Mouse (Mus musculus) c-Kit-positive CD71-positive TER-119-negative erythroid progenitor cells, embryonic 14.5 days (primary cell): ENCODE measurements around the gene Xrcc5.

ENCODE experiments used
- DNase-seq: peaks from one replicate; pipeline ENCODE4 v3.0.0-alpha.2; 2013; ENCODE audit warnings: low read depth

The Xrcc5 gene

DNA sequence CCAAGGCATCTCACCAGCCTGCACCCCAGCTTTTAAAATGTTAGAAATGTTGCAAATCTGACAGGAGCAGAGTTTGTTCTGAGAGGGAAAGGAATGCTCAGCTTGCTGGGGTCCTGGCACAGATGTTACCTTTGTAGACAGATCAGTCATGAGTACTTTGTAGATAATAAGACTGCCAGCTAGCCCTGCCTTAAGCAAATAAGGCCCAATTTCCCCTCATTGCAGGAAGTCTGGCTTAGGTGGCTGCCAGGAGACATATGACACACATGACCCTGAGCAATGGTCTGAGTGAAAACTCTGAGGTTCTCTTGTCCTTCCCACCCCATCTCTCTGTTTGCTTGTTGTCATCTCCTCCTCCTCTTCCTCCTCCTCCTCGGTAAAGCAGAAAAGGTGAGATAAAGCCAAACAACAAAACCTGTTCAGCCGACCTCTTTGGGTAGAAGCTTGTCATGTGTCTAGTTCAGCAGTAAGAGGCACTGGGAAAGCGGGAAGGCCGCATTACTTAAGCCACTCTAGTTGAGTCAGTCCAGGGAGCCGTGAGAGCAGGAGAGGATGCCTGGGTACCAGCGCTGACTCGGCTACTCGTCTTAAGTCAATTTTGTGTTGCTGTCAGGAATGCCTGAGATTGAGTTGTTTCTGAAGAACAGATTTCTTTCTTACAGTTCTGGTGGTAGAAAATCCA, 92.6 kb downstream of the Xrcc5 start:
- no peak for DNase-seq

DNA sequence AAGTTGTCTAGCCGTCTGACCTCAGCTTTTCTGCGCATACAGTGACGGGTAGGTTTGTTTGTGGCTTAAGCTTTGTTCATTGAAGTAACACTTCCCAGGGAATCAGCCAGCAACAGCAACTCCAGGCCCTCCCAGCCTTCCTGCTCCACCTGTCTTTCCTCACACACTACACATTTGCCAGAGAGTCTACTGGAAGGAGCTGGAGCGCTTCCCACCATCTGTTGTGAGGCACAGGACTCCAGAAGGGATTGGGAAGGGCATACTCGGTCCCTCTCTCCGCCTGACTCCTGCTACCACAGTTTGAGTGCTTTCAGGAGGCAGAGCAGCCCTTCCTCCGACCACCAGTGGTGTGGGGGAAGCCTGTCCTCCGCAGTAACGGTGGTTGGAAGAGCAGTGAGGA, 93.4 kb downstream of the Xrcc5 start:
- DNase-seq: no peak

DNA sequence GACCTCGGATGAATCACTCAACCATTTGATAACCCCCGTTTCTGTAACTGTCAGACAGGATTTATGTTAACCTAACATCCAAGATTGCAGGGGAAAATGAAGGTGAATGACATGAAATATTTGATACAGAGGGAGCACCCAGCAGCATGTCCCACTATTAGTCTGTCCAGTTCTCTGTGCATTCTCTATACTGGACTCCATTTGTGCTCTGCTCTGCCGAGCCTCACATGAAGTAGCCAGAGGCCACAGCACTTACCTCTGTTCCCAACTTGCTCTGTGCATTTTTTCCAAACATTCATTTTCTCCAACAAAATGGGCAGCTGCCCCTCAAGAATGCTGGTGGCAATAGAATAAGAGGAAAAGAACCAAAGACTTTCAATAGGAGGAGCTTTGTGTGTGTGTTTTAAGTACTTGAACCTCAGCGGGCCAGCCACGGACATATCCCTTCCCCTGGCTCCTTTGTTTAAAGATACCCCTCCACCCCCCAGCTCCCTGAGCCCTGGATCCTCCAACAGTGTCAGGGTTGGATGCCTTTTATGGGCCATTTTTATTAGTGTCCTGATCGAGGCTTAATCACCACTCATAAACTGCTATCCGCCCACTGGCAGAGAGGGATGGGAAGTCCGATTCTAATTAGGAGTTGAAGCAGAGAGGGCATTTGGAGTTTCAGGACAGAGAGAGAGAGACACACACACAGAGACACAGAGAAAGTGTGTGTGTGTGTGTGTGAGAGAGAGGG, 94.3 kb downstream of the Xrcc5 start:
- DNase-seq: no peak

DNA sequence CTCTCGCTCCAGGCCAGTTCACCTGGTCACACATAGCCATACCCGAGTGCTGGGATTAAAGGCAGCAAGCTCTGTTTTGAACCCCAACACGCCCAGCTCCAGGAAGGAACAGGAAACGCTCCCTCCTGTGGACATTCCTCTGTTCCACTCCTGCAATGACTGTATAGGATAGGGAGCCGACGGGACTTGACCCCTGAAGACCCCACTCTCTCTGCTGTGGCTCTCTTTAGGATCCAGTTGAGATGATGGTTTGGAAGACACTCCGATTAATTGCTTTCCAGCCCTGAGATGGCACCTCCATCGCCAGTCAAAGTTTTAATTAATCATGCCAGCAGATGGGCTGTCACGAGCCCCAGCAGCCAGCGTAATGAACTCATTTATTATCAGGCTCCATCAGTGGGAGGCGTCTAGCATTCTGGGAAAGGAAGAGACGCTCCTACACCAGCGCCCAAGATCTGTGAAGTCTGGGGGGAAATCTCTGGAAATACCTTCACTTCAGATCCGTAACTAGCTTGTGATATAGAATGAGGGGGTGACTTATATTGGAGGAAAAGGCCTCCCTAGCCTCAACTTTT, 99.4 kb downstream of the Xrcc5 start:
- no peak for DNase-seq

DNA sequence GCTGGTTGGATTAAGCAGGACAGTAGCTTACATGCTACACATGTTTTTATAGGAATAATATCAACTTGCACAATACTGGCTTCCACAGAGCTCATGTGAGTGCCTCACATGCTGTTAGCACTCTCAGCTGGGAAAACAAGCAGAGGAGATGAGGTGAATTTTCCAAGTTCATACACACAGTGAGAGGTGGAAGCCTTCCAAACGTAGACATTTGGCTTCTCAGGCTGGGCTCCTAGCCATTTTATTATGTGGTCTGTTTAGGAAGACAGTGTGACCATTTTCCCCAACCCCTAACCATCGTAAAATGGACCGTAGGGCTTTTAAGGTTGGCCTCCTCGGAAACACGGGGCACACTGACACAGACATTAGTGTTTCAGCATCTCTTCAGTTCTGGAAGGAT, 102.7 kb downstream of the Xrcc5 start:
- DNase-seq: no peak

DNA sequence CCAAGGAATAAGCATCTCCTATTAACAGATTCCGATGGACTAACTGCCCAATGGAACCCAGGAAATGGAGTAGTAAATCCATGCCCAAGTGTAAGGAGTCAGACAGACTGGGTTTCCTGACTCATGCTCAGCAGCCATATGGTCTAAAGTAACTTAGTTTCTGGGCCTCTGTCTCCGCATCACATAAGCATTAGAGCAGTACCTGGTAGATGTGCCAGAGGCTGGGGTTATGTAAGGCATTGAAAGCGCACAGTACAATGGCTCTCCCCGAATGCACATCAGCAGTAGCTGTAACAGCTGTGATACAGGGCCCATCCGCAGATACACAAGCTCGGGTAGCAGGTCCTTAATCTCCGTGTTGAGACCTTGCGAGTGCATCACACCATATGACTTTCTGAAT, 103.9 kb downstream of the Xrcc5 start:
- no peak for DNase-seq

DNA sequence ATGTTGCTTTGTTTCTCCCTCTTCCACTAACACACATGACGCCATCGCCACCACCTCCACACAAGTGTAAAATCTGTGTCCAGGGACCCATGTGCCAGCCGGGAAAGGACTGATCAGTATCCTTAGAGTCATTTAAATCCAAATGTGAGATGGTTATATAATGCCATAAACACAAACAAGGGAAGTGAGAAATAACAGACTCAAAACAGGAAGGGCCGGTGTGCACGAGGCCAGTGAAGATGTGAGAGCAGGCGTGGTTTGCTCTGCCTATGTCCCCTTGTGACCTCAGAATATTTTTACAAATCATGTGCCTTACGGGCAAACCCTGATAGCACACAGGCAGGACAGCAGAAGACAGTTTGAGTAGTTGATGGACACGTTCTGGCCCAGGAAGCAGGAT, 106.0 kb downstream of the Xrcc5 start:
- no peak for DNase-seq

DNA sequence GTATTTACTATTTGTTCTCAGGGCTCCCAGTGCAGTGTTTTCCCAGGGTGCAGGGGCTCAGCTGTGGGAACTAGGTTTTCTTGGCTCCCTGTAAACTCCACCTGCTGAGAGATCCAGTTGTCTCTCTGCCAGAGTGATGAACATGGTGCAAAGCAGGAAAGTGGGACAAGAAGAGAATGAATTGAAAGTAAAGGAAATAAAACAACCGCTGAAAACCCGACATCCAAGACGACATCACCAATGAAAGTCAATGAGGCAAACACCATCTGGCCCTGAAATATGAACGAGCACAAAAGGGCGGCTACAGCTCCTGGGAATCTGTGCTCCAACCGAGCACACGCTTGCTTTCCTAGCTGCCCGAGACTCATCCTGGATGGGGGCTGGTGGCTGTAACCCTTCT, 106.9 kb downstream of the Xrcc5 start:
- no peak for DNase-seq

DNA sequence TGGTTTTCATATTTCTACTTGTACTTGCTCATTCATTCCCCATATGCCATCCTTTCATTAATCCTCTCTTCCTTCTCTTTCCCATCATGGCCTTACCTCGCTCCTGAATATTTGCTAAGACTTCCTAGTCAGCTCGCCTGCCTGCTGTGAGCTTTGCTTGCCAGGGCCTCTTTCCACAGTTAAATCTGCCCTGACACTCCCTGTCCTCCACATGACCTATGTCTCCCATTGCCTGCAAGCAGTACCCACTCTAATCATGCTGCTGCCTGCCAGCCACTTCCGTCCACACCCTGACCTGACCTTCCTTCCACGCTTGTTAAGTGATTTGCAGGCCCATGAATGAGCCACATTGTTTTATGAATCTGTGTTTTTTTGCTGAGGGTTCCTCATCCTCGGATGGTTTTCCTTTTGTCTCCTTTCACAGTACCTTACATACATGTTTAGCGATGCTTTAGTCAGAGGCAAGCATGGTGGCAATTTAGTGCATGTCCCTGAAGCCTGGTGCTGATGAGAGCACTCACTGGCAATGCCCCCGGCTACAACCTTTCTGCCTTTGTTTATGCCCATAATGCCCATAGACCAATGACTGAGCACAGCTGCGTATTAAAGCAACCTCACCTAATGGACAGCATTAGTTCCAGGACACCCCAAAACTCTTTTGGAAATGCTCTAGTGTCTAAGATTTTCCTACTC, 107.5 kb downstream of the Xrcc5 start:
- no peak for DNase-seq

DNA sequence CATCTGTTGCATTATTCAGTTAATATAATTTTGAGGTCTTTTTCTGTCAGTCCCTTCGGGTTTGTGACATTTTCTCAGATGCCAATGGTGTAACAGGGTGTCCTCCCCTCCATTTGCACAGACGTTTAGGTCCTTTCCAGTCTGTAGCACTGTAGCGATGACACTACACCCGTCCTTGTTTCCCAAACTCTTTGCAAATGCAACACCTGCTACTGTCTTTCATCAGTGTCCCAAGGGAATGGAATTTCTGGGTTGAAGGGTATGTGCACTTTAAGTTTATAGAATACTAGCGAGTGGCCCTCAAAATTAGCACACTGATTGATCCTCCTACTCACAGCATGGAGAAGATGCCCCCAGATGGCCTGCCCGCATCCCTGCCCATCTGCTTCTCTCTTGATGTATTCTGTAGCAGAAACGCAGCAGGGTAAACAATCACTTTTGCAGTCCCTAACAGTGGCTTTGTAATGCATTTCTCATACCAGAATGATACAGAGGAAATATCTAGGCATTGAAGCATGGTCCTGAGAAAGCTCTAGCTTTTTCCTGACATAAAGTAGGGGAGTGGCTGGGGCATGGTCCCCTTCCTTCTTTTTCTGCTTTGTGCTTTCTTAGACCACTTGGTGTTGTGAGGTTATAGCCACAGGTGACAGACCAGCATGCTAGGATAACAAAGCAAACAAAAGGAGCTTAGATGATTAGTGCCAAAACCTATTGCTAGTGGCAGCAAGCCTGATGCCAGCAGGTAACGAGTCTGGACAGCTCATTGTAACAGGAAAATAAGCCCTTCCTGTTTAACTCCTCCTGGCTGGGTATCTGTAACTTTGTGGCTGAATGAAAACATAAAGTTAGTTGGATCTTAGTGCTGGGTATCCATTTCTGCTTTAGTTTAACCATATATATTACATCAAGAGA, 111.8 kb downstream of the Xrcc5 start:
- no peak for DNase-seq

DNA sequence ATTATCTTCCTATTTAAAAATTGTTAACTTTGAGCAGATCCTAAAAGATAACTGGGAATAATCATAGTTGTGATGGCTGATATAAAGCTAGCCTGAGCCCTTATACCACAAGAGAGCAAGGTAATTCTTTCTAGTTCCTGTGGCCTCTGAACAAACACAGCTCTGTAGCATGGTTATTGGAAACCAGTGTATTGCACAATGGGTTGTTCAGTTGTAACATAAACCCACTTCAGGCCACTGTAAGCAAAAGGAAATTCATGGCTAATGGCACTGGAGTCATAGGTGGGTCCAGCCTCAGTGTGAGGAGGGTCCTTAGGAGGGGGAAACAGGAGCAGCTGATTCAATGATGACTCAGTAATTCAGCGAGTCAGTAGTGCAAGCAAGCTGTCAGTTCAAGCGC, 113.0 kb downstream of the Xrcc5 start:
- DNase-seq: no peak

DNA sequence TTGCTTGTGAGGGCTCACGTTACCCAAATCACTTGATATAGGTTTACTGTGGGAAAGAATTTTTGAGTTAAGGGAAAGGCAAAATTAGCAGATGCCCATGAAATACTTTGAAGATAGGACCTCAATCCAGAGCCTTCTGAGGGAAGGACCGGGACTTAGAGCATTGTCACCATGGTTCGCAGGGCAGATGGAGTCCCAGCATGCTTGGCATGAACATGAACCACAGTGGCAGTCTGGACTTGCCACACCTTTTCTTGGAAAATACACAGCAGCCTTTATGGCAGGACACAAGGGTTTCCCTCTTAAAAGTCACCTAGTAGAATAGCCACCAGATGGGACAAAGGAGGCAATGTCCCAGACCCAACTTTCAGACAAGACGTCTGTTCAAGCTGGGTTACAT, 114.9 kb downstream of the Xrcc5 start:
- DNase-seq: no peak

DNA sequence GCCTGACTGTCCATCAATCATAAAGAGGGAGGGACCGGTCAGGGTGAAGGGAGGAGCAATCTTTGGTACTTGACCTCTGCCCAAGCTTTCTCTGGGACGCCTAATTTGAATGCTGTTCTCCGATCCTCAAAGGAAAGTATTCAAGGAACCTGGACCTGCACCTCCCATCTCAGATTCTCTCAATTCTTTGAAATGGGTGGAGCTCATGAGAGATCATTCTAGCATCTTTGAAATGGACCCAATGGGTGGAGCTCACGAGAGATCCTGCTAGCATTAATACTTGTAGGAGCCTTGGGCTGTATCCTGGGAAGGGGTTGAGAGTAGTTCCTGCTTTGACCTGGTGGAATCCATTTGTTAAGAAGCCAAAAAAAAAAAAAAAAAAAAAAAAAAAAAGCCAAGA, 119.2 kb downstream of the Xrcc5 start:
- no peak for DNase-seq

DNA sequence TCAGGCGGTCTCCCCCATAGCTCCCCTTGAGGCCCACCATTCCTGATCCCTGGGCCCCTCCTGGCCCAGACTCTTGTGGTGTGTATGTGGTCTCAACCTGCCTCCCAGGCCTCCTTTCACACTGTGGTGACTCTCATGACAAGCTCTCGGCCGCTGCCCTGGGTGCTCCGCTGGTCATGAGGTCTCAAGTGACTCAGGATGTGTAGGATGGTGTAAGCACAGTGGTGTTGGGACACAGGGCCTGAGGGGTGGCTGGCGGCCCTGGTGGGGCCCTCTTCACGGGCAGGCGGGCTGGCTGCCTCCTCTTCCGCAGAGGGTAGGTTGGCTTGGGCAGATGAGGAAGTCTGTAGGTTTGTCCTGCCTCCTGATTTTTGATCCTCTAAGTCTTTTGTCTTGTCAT, 121.3 kb downstream of the Xrcc5 start:
- no peak for DNase-seq

DNA sequence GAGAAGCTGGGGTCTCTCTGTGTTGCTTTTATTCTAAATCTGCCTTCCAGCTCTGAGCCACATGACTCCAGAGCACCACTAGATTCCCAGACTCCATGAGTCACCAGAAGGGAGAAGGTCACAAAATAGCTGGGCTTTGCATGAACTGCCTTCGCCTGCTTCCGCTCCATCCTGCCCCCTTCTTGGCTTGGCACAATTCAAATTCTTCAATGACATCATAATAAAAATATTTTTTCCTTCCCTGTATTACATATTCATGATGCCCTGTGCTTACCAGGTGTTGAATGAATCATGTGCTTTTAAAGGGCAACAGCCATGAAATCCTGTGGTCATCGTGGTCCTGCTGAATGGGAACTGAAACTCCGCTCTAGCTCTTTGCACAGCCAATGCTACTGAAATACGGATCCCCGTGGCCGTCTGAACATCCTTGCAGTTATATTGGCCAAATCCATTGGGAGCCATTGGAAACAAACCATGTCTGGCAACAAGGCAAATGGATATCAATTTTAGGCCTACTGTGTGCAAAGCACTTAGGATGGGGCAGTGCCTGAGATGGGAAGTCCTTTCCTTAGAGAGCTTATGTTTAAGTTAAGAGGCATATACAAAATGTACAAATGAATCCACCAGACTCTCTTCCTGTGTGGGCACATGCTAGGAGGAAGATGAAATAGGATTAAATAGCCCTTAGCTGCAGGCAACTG, 122.0 kb downstream of the Xrcc5 start:
- DNase-seq: no peak

DNA sequence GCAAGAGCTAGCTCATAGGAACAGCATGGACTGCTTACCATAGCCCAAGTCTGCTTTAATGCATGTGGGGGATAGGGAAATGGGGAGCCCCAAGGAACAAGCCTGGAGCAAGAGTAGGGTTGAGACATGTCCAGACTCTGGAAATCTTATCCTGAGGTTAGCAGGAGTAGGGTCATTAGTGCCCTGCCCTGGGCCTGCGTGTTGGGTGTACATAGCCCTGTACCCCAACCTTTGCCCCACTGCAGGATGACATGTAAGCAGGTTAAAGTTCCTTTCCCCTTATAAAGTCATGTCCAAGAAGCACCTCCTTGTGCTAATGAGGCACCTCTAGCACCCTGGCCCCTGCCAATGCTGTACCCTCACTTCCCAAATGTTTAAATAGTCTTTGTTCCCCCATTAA, 125.4 kb downstream of the Xrcc5 start:
- DNase-seq: no peak

DNA sequence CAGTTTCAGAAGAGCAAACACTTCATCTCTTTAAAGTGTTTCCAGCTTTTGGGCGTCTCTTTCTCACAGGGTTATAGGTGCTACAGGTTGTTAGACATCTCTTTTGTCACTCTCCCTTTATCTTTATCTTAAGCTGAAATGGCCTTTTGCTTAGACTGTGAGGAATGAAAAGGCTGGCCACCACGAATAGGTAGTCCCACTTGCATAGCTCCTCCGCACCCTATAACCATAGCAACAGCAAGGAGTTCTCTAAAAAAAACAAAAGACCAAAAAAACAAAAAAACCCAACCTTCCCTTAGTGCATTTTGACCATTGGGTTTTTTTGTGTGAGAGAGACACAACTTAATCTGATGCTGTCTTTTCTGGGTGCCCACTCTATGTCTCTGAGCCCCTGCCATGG, 127.3 kb downstream of the Xrcc5 start:
- no peak for DNase-seq

DNA sequence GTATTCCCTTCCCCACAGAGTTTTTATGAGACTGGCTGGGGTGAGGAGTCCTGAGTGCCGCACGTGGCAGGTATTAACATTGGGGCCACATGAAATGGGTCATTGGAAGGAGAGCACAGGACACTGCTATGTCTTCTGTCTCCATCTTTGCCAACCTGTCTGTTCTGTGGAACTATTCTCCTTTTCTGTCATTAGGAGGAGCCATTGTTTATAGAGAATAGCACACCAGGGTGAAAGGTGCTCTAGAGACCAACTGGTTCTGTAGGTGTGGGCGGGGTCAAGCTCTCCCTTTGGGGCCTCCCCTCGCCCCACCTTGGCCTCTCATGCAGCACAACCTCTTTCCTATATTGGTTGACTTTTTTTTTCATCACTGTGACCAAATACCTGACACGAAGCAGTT, 129.7 kb downstream of the Xrcc5 start:
- no peak for DNase-seq

DNA sequence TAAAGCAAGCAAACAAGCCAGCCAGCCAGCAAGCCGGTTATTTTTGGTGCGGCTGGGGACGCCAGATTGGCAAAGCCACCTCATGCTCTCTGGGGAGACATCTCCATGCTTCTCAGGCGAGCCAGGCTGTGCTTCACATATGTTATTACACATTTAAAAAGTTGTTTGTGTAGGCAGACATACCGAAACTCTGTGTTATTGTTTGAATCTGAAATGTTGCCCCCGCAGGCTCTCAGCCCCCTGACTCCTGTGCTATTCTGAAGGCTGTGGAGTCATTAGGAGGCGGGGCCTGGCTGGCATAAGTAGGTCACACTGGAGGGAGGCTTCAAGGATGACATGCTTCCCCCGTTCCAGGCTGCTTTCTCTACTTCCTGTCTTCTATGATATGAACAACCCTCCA, 131.9 kb downstream of the Xrcc5 start:
- no peak for DNase-seq

DNA sequence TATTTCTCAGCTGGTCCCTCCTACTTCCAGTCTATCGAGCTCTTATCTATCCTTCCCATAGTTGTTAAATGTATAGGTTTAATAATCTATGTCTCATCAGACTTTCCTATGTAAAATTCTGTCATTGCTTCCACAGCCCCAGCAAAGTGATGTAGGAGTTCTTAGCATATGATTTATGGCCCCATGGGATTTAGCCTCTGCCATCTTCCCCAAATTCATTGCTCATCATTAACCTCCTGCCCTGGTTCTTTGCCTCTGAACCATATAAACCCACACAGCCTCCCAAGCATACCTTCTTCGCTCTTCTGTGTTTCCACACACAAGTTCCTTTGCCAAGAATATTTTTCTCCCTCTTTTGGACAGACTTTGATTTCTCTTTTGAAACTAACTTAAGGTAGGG, 135.5 kb downstream of the Xrcc5 start:
- no peak for DNase-seq
